Mouse (Mus musculus) heart, postnatal 0 days (tissue): ENCODE results near the gene Amd1.

Source experiments
- CTCF ChIP-seq: IDR thresholded peaks from 2 replicates; pipeline ENCODE4 v1.5.1; 2016; ENCODE audit warnings: antibody characterized with exemption, control low read depth, low read depth
- EP300 ChIP-seq: IDR thresholded peaks from 2 replicates; pipeline ENCODE4 v1.6.1; 2016; ENCODE audit warnings: antibody characterized with exemption, low read depth

DNA sequence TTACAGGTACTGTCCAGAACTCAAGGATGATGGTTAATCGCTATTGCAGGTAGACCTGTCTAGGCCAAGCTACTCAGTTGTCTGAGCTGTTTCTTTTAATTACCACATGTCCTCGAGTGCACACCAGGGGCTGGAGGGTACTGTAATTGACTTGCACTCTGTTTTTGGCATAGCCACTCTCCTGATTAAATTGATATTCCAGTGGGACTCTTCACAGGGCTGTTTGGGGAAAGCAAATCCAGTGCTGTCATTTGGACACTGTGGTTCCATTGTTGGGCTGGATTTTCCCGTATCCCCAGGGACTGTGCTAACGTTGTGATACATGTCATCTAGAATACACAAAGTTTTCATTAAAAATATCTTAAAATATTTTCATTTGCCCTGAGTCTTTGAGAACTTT lies 49.2 kb upstream of the Amd1 start:
- TF ChIP-seq CTCF = no peak
- TF ChIP-seq EP300 = no peak
